Mouse (Mus musculus): ENCODE measurements around the gene Slc23a4. TPM values are rescaled to one million over a fixed set of nuclear protein-coding genes. Genes with fewer than 3 reads are reported as not detected.

Slc23a4 gene
- polyA plus RNA-seq, 1 experiment from 2014 or later: 0.52 TPM

DNA sequence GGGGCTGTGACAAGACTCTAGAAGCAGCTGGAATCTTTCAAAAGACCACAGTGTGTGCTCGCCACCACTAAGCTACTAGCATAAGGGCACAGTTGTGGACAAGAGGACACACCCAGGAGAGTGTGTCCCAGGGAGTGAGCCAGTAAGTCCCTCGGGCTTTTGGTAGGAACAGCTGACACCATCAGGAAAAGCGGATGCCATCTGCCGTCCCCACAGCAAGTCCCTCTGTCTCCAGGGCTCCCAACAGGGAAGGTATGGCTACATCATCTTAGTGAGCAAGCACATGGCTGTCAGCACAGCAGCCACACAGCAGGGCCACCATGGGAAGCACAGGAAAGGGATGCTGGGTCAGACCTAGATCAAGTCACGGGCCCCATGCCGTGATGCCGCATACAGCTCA is 92.6 kb downstream of the Slc23a4 start:
- no peak overlapping the region for H3K9ac ChIP-seq (ENCODE audit: low read length)
- no peaks in the 10 kb centered on the region for H3K27me3 ChIP-seq (ENCODE audit: control insufficient read depth, insufficient read depth, low read length)
- no peak for DNase-seq (ENCODE audit: low spot score)
- no peaks in the 10 kb centered on the region for H3K4me1 ChIP-seq (ENCODE audit: control insufficient read depth, insufficient read depth, low read length)
- H3K36me3 ChIP-seq (ENCODE audit: control insufficient read depth, insufficient read depth, low read length): peaks cover 14% of the 10 kb centered on the region
- H3K4me3 ChIP-seq (ENCODE audit: low read depth, low read length): no peak overlapping the region
- H3K9me3 ChIP-seq (ENCODE audit: control insufficient read depth, low read length): no peaks in the 10 kb centered on the region
- 85% methylated on average over 7 of the region's 7 CpGs for WGBS
- ATAC-seq (ENCODE audit: insufficient number of reproducible peaks, low FRiP score, low TSS enrichment, low read depth): no peak
- no peak overlapping the region for H3K4me2 ChIP-seq (ENCODE audit: low read depth, severe bottlenecking)
- H3K27ac ChIP-seq (replicated peaks; ENCODE audit: low read depth, low read length): no peak overlapping the region

Other genes starting within 250 kb of the Slc23a4 start
- gene Agbl3, start 208.0 kb downstream of the Slc23a4 start, polyA plus RNA-seq (2014; fragmentation: Nextera tagmentation; extraction: Ambion mirVana): 5.6 and 6.1 TPM in 2 replicates
- gene Tmem140, start 125.3 kb downstream of the Slc23a4 start, polyA plus RNA-seq (2014; fragmentation: Nextera tagmentation; extraction: Ambion mirVana): 1.3 and 1.6 TPM in 2 replicates
- gene Cyren, start 110.3 kb downstream of the Slc23a4 start, polyA plus RNA-seq (2014; fragmentation: Nextera tagmentation; extraction: Ambion mirVana): 15.0 and 15.2 TPM in 2 replicates
- 10.3 and 10.9 TPM in 2 replicates for gene Wdr91, start 77.5 kb downstream of the Slc23a4 start, polyA plus RNA-seq (2014; fragmentation: Nextera tagmentation; extraction: Ambion mirVana)
- not detected in 2 replicates for gene Stra8, start 68.2 kb downstream of the Slc23a4 start, polyA plus RNA-seq (2014; fragmentation: Nextera tagmentation; extraction: Ambion mirVana)
- 35.7 and 39.8 TPM in 2 replicates for gene Cnot4, start 145.3 kb upstream of the Slc23a4 start, polyA plus RNA-seq (2014; fragmentation: Nextera tagmentation; extraction: Ambion mirVana)
- 54.2 and 69.3 TPM in 2 replicates for gene Nup205, start 189.0 kb upstream of the Slc23a4 start, polyA plus RNA-seq (2014; fragmentation: Nextera tagmentation; extraction: Ambion mirVana)